Mouse (Mus musculus): ENCODE data around the gene 5031439G07Rik. TPM values are rescaled to one million over a fixed set of nuclear protein-coding genes. Genes with fewer than 3 reads are reported as not detected.
"Not testable (repeated sequence)": the region's sequence is repeated elsewhere in the genome, so short reads cannot be mapped to it uniquely, and the experiment has no call there.

Gene 5031439G07Rik
- total RNA-seq (2014; rRNA removed; ENCODE audit: low replicate concordance), result 18.7 and 27.3 TPM in 2 replicates
- 2.2 TPM in 2 replicates for polyA plus RNA-seq (2015; fragmentation: Nextera tagmentation; extraction: Ambion mirVana)

- no peak for TF ChIP-seq CTCF (IDR thresholded peaks at IDR 0.05; ENCODE audit: low read depth)
- Histone ChIP-seq H3K4me1 (ENCODE audit: control insufficient read depth, insufficient read depth) (peaks cover 12% of the 10 kb centered on the region; the same call in 1 of the 2 replicates), H3K9me3 (replicated peaks; ENCODE audit: control insufficient read depth, low read length) (no peaks in the 10 kb centered on the region), H3K4me2 (ENCODE audit: low read depth, low read length) (peak within 1 kb of the TSS; percentile 86), H3K27ac (ENCODE audit: low read depth) (peak within 1 kb of the TSS; percentile 53), H3K4me3 (ENCODE audit: low read depth, low read length) (peak within 1 kb of the TSS; percentile 65), H3K9ac (replicated peaks; ENCODE audit: low read depth, low read length) (peak within 1 kb of the TSS; percentile 76), H3K27me3 (ENCODE audit: control insufficient read depth, insufficient read depth, low read length) (no peaks in the 10 kb centered on the region), H3K36me3 (replicated peaks; ENCODE audit: control insufficient read depth, insufficient read depth, low read length) (no peaks in the 10 kb centered on the region)
- peak; percentile 93 for ATAC-seq (ENCODE audit: insufficient read depth, low read depth)
- peak; percentile 97 for DNase-seq (ENCODE audit: low spot score)
- 2% methylated on average over 45 of the region's 59 CpGs for WGBS
Observed at GRCm38 (mm10) chr15:84987874-84988825, at the start of gene 5031439G07Rik. Gene 5031439G07Rik, minus strand, starts transcription at chr15:84988551.

- Histone ChIP-seq H3K9ac (replicated peaks; ENCODE audit: low read depth, low read length) (peak overlapping the region; percentile 73), H3K4me1 (ENCODE audit: control insufficient read depth, insufficient read depth) (peaks cover 11% of the 10 kb centered on the region), H3K4me3 (ENCODE audit: low read depth, low read length) (peak overlapping the region; percentile 77), H3K27me3 (ENCODE audit: control insufficient read depth, insufficient read depth, low read length) (no peaks in the 10 kb centered on the region), H3K36me3 (replicated peaks; ENCODE audit: control insufficient read depth, insufficient read depth, low read length) (no peaks in the 10 kb centered on the region), H3K27ac (ENCODE audit: low read depth) (peak overlapping the region; percentile 39; the same call in 1 of the 2 replicates), H3K9me3 (replicated peaks; ENCODE audit: control insufficient read depth, low read length) (no peaks in the 10 kb centered on the region), H3K4me2 (ENCODE audit: low read depth, low read length) (peak overlapping the region; percentile 91)
- TF ChIP-seq CTCF (IDR thresholded peaks at IDR 0.05; ENCODE audit: low read depth) (no peak), EP300 (IDR thresholded peaks at IDR 0.05; ENCODE audit: low read depth) (no peak)
- 6% methylated on average over 8 of the region's 8 CpGs for WGBS
- no peak for ATAC-seq (ENCODE audit: insufficient read depth, low read depth)
- no peak for DNase-seq (ENCODE audit: low spot score)
Observed at GRCm38 (mm10) chr15:85037343-85037690, 49.0 kb upstream of the 5031439G07Rik start.

- peak overlapping the region; percentile 73 for H3K9ac ChIP-seq (replicated peaks; ENCODE audit: low read depth, low read length)
- no peaks in the 10 kb centered on the region for H3K27me3 ChIP-seq (ENCODE audit: control insufficient read depth, insufficient read depth, low read length)
- WGBS, result under 1% methylated on average over 64 of the region's 75 CpGs
- H3K27ac ChIP-seq (ENCODE audit: low read depth), result peak overlapping the region; percentile 75
- no peaks in the 10 kb centered on the region for H3K9me3 ChIP-seq (replicated peaks; ENCODE audit: control insufficient read depth, low read length)
- DNase-seq (ENCODE audit: low spot score) (peak; percentile 88), ATAC-seq (ENCODE audit: insufficient read depth, low read depth) (peak; percentile 95)
- H3K4me1 ChIP-seq (ENCODE audit: control insufficient read depth, insufficient read depth), result peaks cover 11% of the 10 kb centered on the region
- H3K4me2 ChIP-seq (ENCODE audit: low read depth, low read length), result peak overlapping the region; percentile 91
- TF ChIP-seq EP300 (IDR thresholded peaks at IDR 0.05; ENCODE audit: low read depth), result no peak
- TF ChIP-seq CTCF (IDR thresholded peaks at IDR 0.05; ENCODE audit: low read depth), result no peak
- peak overlapping the region; percentile 77 for H3K4me3 ChIP-seq (ENCODE audit: low read depth, low read length)
- H3K36me3 ChIP-seq (replicated peaks; ENCODE audit: control insufficient read depth, insufficient read depth, low read length), result no peaks in the 10 kb centered on the region
Observed at GRCm38 (mm10) chr15:85036566-85037342, 48.4 kb upstream of the 5031439G07Rik start.

- 38% methylated on average over 7 of the region's 7 CpGs for WGBS
- H3K9me3 ChIP-seq (replicated peaks; ENCODE audit: control insufficient read depth, low read length); H3K27ac ChIP-seq (ENCODE audit: low read depth); H3K9ac ChIP-seq (replicated peaks; ENCODE audit: low read depth, low read length); H3K27me3 ChIP-seq (ENCODE audit: control insufficient read depth, insufficient read depth, low read length); ATAC-seq (ENCODE audit: insufficient read depth, low read depth); H3K4me2 ChIP-seq (ENCODE audit: low read depth, low read length); H3K4me3 ChIP-seq (ENCODE audit: low read depth, low read length); H3K36me3 ChIP-seq (replicated peaks; ENCODE audit: control insufficient read depth, insufficient read depth, low read length); DNase-seq (ENCODE audit: low spot score): not testable (repeated sequence)
- H3K4me1 ChIP-seq (ENCODE audit: control insufficient read depth, insufficient read depth), result peaks cover 11% of the 10 kb centered on the region
Observed at GRCm38 (mm10) chr15:85033916-85034315, 45.6 kb upstream of the 5031439G07Rik start.

GRCm38 (mm10) chr15:85031866-85032265, 43.5 kb upstream of the 5031439G07Rik start:
- ATAC-seq (ENCODE audit: insufficient read depth, low read depth) (no peak), DNase-seq (ENCODE audit: low spot score) (no peak)
- TF ChIP-seq CTCF (IDR thresholded peaks at IDR 0.05; ENCODE audit: low read depth) (no peak), EP300 (IDR thresholded peaks at IDR 0.05; ENCODE audit: low read depth) (no peak)
- Histone ChIP-seq H3K27me3 (ENCODE audit: control insufficient read depth, insufficient read depth, low read length) (no peaks in the 10 kb centered on the region), H3K36me3 (replicated peaks; ENCODE audit: control insufficient read depth, insufficient read depth, low read length) (no peaks in the 10 kb centered on the region), H3K27ac (ENCODE audit: low read depth) (no peak overlapping the region), H3K4me3 (ENCODE audit: low read depth, low read length) (no peak overlapping the region), H3K4me2 (ENCODE audit: low read depth, low read length) (no peak overlapping the region), H3K9ac (replicated peaks; ENCODE audit: low read depth, low read length) (no peak overlapping the region), H3K4me1 (ENCODE audit: control insufficient read depth, insufficient read depth) (no peaks in the 10 kb centered on the region), H3K9me3 (replicated peaks; ENCODE audit: control insufficient read depth, low read length) (no peaks in the 10 kb centered on the region)
- WGBS, result 44% methylated on average over 3 of the region's 3 CpGs

- H3K9ac ChIP-seq (replicated peaks; ENCODE audit: low read depth, low read length); H3K4me1 ChIP-seq (ENCODE audit: control insufficient read depth, insufficient read depth); H3K4me2 ChIP-seq (ENCODE audit: low read depth, low read length); H3K4me3 ChIP-seq (ENCODE audit: low read depth, low read length); H3K27me3 ChIP-seq (ENCODE audit: control insufficient read depth, insufficient read depth, low read length); H3K36me3 ChIP-seq (replicated peaks; ENCODE audit: control insufficient read depth, insufficient read depth, low read length); H3K9me3 ChIP-seq (replicated peaks; ENCODE audit: control insufficient read depth, low read length); H3K27ac ChIP-seq (ENCODE audit: low read depth); DNase-seq (ENCODE audit: low spot score); ATAC-seq (ENCODE audit: insufficient read depth, low read depth): not testable (repeated sequence)
- WGBS, result 38% methylated on average over 1 of the region's 1 CpGs
Observed at GRCm38 (mm10) chr15:85030643-85031042, 42.3 kb upstream of the 5031439G07Rik start.

GRCm38 (mm10) chr15:85028648-85029047, 40.3 kb upstream of the 5031439G07Rik start, which contains the start of gene Fam118a:
Gene Fam118a, plus strand, starts transcription at chr15:85028948.
- H3K27ac ChIP-seq (ENCODE audit: low read depth); H3K9me3 ChIP-seq (replicated peaks; ENCODE audit: control insufficient read depth, low read length); DNase-seq (ENCODE audit: low spot score); H3K27me3 ChIP-seq (ENCODE audit: control insufficient read depth, insufficient read depth, low read length); H3K36me3 ChIP-seq (replicated peaks; ENCODE audit: control insufficient read depth, insufficient read depth, low read length); H3K4me3 ChIP-seq (ENCODE audit: low read depth, low read length); H3K9ac ChIP-seq (replicated peaks; ENCODE audit: low read depth, low read length); ATAC-seq (ENCODE audit: insufficient read depth, low read depth); H3K4me1 ChIP-seq (ENCODE audit: control insufficient read depth, insufficient read depth); H3K4me2 ChIP-seq (ENCODE audit: low read depth, low read length): not testable (repeated sequence)
- 54% methylated on average over 1 of the region's 1 CpGs for WGBS

All from heart, postnatal 0 days (tissue).